Mouse (Mus musculus): Measurements from ENCODE around the gene Ptpn1.
A peak's percentile ranks its signal among the peaks of the same experiment; 100 is the strongest.

Ptpn1 gene

DNA sequence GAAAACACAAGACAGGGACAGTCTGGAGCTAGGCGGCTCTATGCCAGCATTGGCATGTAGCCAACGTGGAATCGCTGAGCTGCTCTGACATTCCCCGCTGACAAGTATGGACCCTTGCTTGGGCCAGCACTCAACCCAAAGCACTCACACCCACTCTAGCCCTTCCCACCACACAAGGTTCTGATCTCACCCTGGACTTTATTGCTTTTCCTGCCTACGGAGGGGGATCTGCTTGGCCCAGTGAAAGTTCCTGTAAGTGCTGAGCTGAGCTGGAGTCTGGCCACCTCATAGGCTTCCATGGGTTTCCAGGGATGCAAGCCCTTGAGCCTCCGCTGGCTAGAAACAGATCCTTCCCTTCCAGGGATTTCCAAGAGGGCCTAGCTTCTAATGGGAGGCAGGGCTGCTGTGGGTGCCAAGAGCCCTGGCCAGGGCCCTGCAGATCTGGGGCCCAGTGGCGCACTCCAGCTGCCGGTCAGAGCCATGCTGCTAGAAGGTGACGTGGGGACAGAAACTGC is 87.4 kb downstream of the Ptpn1 start:
- peak; percentile 61 for DNase-seq

DNA sequence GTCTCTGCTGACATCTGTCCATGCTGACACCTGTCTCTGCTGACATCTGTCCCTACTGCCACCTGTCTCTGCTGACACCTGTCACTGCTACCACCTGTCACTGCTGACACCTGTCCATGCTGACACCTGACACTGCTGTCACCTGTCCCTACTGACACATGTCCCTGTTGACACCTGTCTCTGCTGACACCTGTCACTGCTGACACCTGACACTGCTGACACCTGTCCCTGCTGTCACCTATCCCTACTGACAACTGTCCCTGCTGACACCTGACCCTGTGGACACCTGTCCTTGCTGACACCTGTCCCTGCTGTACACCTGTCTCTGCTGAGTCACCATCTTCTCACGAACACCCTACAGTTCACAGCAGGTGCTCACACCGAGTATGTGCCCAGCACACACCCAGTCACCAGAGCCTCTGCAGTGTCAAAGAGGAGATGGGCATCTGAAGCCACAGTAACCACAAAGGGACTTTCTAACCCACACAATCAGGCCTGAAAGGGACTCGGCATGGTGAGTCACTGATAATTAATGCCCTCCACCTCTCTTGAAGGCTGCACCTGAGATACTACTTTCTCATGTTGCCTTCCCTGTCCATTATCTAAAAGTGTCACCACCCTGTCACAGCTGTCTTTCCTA is 92.0 kb downstream of the Ptpn1 start:
- DNase-seq = no peak

DNA sequence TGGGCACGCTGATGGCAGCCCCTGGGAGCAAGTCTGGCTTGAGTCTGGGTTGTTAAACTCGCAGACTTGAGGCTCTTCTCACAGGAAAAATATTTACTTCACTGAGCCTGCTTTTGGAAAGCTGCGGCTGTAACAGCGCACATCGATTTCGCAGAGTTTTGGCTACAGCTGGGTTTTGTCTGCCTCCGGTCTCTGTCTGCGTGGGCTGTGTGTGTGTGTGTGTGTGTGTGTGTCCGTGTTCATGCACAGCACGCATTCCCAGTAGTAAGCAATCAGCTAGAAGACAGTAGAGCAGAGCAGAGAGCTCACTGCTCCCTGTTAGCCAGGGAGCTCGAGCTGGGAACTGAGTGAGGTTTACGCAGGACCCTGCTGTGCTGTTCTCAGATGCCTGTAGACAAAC is 93.3 kb downstream of the Ptpn1 start:
- peak; percentile 43 for DNase-seq

GRCm38 (mm10) chr2:168025882-168026281 is 94.0 kb downstream of the Ptpn1 start:
- peak; percentile 23 for DNase-seq

GRCm38 (mm10) chr2:168026467-168026866 is 94.6 kb downstream of the Ptpn1 start:
- no peak for DNase-seq

GRCm38 (mm10) chr2:168028376-168028775 is 96.5 kb downstream of the Ptpn1 start:
- DNase-seq = no peak
